Mouse (Mus musculus): ENCODE results near the gene Atg13. TPM values are rescaled to one million over a fixed set of nuclear protein-coding genes. Genes with fewer than 3 reads are reported as not detected.

Gene Atg13
- total and polyA plus RNA-seq, 2 experiments from 2014 or later = 18.2 to 21.2 TPM

GRCm38 (mm10) chr2:91676420-91676819, 34.0 kb downstream of the Atg13 start:
- Histone ChIP-seq H3K36me3 (replicated peaks; ENCODE audit: control insufficient read depth, insufficient read depth, low read length) (peaks cover 87% of the 10 kb centered on the region), H3K4me2 (ENCODE audit: low read depth, low read length) (no peak overlapping the region), H3K27me3 (ENCODE audit: control insufficient read depth, insufficient read depth, low read length) (no peaks in the 10 kb centered on the region), H3K9ac (replicated peaks; ENCODE audit: low read depth, low read length) (no peak overlapping the region), H3K4me1 (ENCODE audit: control insufficient read depth, insufficient read depth) (no peaks in the 10 kb centered on the region), H3K9me3 (replicated peaks; ENCODE audit: control insufficient read depth, low read length) (no peaks in the 10 kb centered on the region), H3K4me3 (ENCODE audit: low read depth, low read length) (no peak overlapping the region), H3K27ac (ENCODE audit: low read depth) (no peak overlapping the region)
- ATAC-seq (ENCODE audit: insufficient read depth, low read depth) (no peak), DNase-seq (ENCODE audit: low spot score) (no peak)
- TF ChIP-seq CTCF (IDR thresholded peaks at IDR 0.05; ENCODE audit: low read depth) = no peak
- 86% methylated on average over 2 of the region's 2 CpGs for WGBS

DNA sequence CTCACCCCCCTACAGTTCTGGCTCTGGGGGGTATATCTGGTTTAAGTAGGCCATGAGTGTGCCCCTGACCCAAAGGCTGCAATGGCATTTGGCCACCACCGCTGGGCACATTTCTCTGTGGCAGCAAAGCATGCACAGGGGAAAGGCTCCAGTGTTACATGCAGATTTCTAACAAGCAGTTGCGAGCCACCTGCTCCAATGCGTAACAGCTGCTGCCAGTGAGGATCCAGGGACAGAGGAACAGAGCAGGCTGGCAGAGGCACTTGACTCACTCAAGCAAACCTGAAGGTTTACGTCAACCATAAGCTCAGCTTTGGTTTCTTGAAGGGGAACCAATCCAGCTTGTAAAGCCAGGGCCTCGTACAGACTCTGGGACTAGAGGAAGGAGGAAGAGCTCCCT, 35.5 kb downstream of the Atg13 start:
- WGBS = 84% methylated on average over 5 of the region's 5 CpGs
- Histone ChIP-seq H3K4me1 (ENCODE audit: control insufficient read depth, insufficient read depth) (no peaks in the 10 kb centered on the region), H3K9ac (replicated peaks; ENCODE audit: low read depth, low read length) (no peak overlapping the region), H3K4me3 (ENCODE audit: low read depth, low read length) (no peak overlapping the region), H3K9me3 (replicated peaks; ENCODE audit: control insufficient read depth, low read length) (no peaks in the 10 kb centered on the region), H3K27ac (ENCODE audit: low read depth) (no peak overlapping the region), H3K27me3 (ENCODE audit: control insufficient read depth, insufficient read depth, low read length) (no peaks in the 10 kb centered on the region), H3K4me2 (ENCODE audit: low read depth, low read length) (no peak overlapping the region), H3K36me3 (replicated peaks; ENCODE audit: control insufficient read depth, insufficient read depth, low read length) (peaks cover 88% of the 10 kb centered on the region)
- DNase-seq (ENCODE audit: low spot score) = no peak
- ATAC-seq (ENCODE audit: insufficient read depth, low read depth) = no peak
- TF ChIP-seq CTCF (IDR thresholded peaks at IDR 0.05; ENCODE audit: low read depth) (no peak), EP300 (IDR thresholded peaks at IDR 0.05; ENCODE audit: low read depth) (no peak)

GRCm38 (mm10) chr2:91673587-91673986, 36.8 kb downstream of the Atg13 start:
- peaks cover 88% of the 10 kb centered on the region for H3K36me3 ChIP-seq (replicated peaks; ENCODE audit: control insufficient read depth, insufficient read depth, low read length)
- no peak overlapping the region for H3K4me3 ChIP-seq (ENCODE audit: low read depth, low read length)
- no peak for ATAC-seq (ENCODE audit: insufficient read depth, low read depth)

DNA sequence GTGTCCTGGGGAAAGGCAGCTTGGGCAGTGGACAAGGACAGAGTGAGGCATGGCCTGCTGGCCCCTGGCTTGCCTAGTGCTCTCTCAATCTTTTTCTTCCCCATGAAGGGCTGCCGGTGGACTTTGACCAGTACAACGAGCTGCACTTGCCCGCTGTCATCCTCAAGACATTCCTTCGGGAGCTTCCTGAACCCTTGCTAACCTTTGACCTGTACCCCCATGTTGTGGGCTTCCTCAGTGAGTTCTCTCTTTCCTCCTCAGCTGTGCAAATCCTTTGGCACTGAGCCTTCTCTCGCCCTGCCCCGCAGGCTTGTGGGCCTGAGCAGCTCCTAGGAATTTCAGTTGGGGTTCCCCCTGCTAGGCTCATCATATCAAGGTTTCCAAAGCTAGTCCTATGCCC, 40.3 kb downstream of the Atg13 start:
- no peak for ATAC-seq (ENCODE audit: insufficient read depth, low read depth)
- no peak overlapping the region for H3K27ac ChIP-seq (ENCODE audit: low read depth)
- no peak for DNase-seq (ENCODE audit: low spot score)
- WGBS = 83% methylated on average over 6 of the region's 6 CpGs
- no peak overlapping the region for H3K4me3 ChIP-seq (ENCODE audit: low read depth, low read length)
- no peak overlapping the region for H3K9ac ChIP-seq (replicated peaks; ENCODE audit: low read depth, low read length)
- H3K4me1 ChIP-seq (ENCODE audit: control insufficient read depth, insufficient read depth) = no peaks in the 10 kb centered on the region
- H3K9me3 ChIP-seq (replicated peaks; ENCODE audit: control insufficient read depth, low read length) = no peaks in the 10 kb centered on the region
- H3K36me3 ChIP-seq (replicated peaks; ENCODE audit: control insufficient read depth, insufficient read depth, low read length) = peaks cover 68% of the 10 kb centered on the region
- no peaks in the 10 kb centered on the region for H3K27me3 ChIP-seq (ENCODE audit: control insufficient read depth, insufficient read depth, low read length)
- TF ChIP-seq EP300 (IDR thresholded peaks at IDR 0.05; ENCODE audit: low read depth) = no peak
- TF ChIP-seq CTCF (IDR thresholded peaks at IDR 0.05; ENCODE audit: low read depth) = no peak
- H3K4me2 ChIP-seq (ENCODE audit: low read depth, low read length) = no peak overlapping the region

More at GRCm38 (mm10) chr2:91673587-91673986, 36.8 kb downstream of the Atg13 start:
- WGBS = 79% methylated on average over 2 of the region's 2 CpGs
- no peak for DNase-seq (ENCODE audit: low spot score)
- Histone ChIP-seq H3K4me1 (ENCODE audit: control insufficient read depth, insufficient read depth) (no peaks in the 10 kb centered on the region), H3K27ac (ENCODE audit: low read depth) (no peak overlapping the region), H3K27me3 (ENCODE audit: control insufficient read depth, insufficient read depth, low read length) (no peaks in the 10 kb centered on the region), H3K9ac (replicated peaks; ENCODE audit: low read depth, low read length) (no peak overlapping the region), H3K4me2 (ENCODE audit: low read depth, low read length) (no peak overlapping the region), H3K9me3 (replicated peaks; ENCODE audit: control insufficient read depth, low read length) (no peaks in the 10 kb centered on the region)
- TF ChIP-seq CTCF (IDR thresholded peaks at IDR 0.05; ENCODE audit: low read depth) (no peak), EP300 (IDR thresholded peaks at IDR 0.05; ENCODE audit: low read depth) (no peak)

- no peaks in the 10 kb centered on the region for H3K27me3 ChIP-seq (ENCODE audit: control insufficient read depth, insufficient read depth, low read length)
- 86% methylated on average over 8 of the region's 8 CpGs for WGBS
- H3K9me3 ChIP-seq (replicated peaks; ENCODE audit: control insufficient read depth, low read length) = no peaks in the 10 kb centered on the region
- H3K4me3 ChIP-seq (ENCODE audit: low read depth, low read length) = no peak overlapping the region
- DNase-seq (ENCODE audit: low spot score) (no peak), ATAC-seq (ENCODE audit: insufficient read depth, low read depth) (no peak)
- H3K27ac ChIP-seq (ENCODE audit: low read depth) = no peak overlapping the region
- H3K4me1 ChIP-seq (ENCODE audit: control insufficient read depth, insufficient read depth) = no peaks in the 10 kb centered on the region
- TF ChIP-seq CTCF (IDR thresholded peaks at IDR 0.05; ENCODE audit: low read depth) = no peak
- TF ChIP-seq EP300 (IDR thresholded peaks at IDR 0.05; ENCODE audit: low read depth) = no peak
- no peak overlapping the region for H3K4me2 ChIP-seq (ENCODE audit: low read depth, low read length)
- no peak overlapping the region for H3K9ac ChIP-seq (replicated peaks; ENCODE audit: low read depth, low read length)
- H3K36me3 ChIP-seq (replicated peaks; ENCODE audit: control insufficient read depth, insufficient read depth, low read length) = peaks cover 70% of the 10 kb centered on the region
Measured at GRCm38 (mm10) chr2:91669326-91669725, 41.0 kb downstream of the Atg13 start.

DNA sequence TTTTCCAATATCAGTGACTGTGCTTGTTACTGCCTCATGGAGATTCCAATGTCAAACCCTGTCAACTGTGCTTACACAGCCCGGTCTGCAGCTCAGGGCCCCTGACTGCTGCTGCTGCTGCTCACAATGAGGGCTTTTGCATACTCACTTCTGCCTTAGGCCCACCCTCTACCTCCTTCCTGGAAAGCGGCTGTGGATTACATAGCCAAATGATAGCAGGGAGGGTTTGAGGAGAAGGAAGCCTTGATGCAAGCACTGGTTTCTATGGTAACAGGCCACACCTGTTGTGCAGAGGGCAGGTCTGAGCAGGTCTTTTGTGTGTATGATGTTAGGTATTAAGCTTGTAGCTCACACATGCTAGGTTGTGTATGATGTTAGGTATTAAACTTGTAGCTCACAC, 42.6 kb downstream of the Atg13 start:
- no peak overlapping the region for H3K9ac ChIP-seq (replicated peaks; ENCODE audit: low read depth, low read length)
- no peaks in the 10 kb centered on the region for H3K4me1 ChIP-seq (ENCODE audit: control insufficient read depth, insufficient read depth)
- no peak overlapping the region for H3K27ac ChIP-seq (ENCODE audit: low read depth)
- 50% methylated on average over 2 of the region's 2 CpGs for WGBS
- H3K4me3 ChIP-seq (ENCODE audit: low read depth, low read length) = no peak overlapping the region
- TF ChIP-seq EP300 (IDR thresholded peaks at IDR 0.05; ENCODE audit: low read depth) (no peak), CTCF (IDR thresholded peaks at IDR 0.05; ENCODE audit: low read depth) (no peak)
- DNase-seq (ENCODE audit: low spot score) (no peak), ATAC-seq (ENCODE audit: insufficient read depth, low read depth) (no peak)
- no peaks in the 10 kb centered on the region for H3K27me3 ChIP-seq (ENCODE audit: control insufficient read depth, insufficient read depth, low read length)
- H3K36me3 ChIP-seq (replicated peaks; ENCODE audit: control insufficient read depth, insufficient read depth, low read length) = peaks cover 72% of the 10 kb centered on the region
- no peaks in the 10 kb centered on the region for H3K9me3 ChIP-seq (replicated peaks; ENCODE audit: control insufficient read depth, low read length)
- no peak overlapping the region for H3K4me2 ChIP-seq (ENCODE audit: low read depth, low read length)
